Mouse (Mus musculus) activated CD4-positive, CD25-positive, alpha-beta regulatory T cell, adult 4 months (primary cell): ENCODE results near the gene Pate4. TPM values are rescaled to one million over a fixed set of nuclear protein-coding genes. Genes with fewer than 3 reads are reported as not detected.

Experiments used
- polyA plus RNA-seq, 2 experiments: library from polyadenylated mRNA; unstranded; fragments of 100-300 nt; shearing (Covaris generic); gene quantifications; one replicate each; pipeline ENCODE4 v1.2.1; 2017

Gene Pate4
- polyA plus RNA-seq, 2 experiments from 2014 or later = 0.42 TPM; not detected in 1

Other genes starting within 250 kb of the Pate4 start
- 1 to 10 TPM; 2.4 to 4.4 TPM for gene Cdon, start 190.8 kb downstream of the Pate4 start, polyA plus RNA-seq
- not detected for gene Gm1113, start 93.7 kb downstream of the Pate4 start, polyA plus RNA-seq
- gene Ddx25, start 53.4 kb downstream of the Pate4 start, polyA plus RNA-seq = under 1 TPM; 0.09 to 0.17 TPM
- 10 to 100 TPM; 21.0 to 27.0 TPM for gene Pus3, start 53.3 kb downstream of the Pate4 start, polyA plus RNA-seq
- under 1 TPM in 1 of 2 experiments, not detected in 1; 0.25 TPM for gene Pate2, start 41.7 kb downstream of the Pate4 start, polyA plus RNA-seq
- 1 to 10 TPM; 8.7 to 8.8 TPM for gene Hyls1, start 41.5 kb downstream of the Pate4 start, polyA plus RNA-seq
- not detected for gene Pate3, start 36.3 kb upstream of the Pate4 start, polyA plus RNA-seq
- not detected for gene Pate1, start 75.4 kb upstream of the Pate4 start, polyA plus RNA-seq
- gene Gm17677, start 129.1 kb upstream of the Pate4 start, polyA plus RNA-seq = not detected
- gene Gm17727, start 166.2 kb upstream of the Pate4 start, polyA plus RNA-seq = not detected
- not detected for gene Gm27235, start 178.2 kb upstream of the Pate4 start, polyA plus RNA-seq
- not detected for gene D730048I06Rik, start 178.2 kb upstream of the Pate4 start, polyA plus RNA-seq
- gene 9230110F15Rik, start 232.2 kb upstream of the Pate4 start, polyA plus RNA-seq = not detected